Mouse (Mus musculus) spleen, adult 2 months (tissue): ENCODE results near the gene Krtap22-2.

Source experiments
- CTCF ChIP-seq: fragments of 200-500 bp; IDR thresholded peaks from 2 replicates; pipeline ENCODE4 v1.5.1; 2011; ENCODE audit warnings: mild to moderate bottlenecking, inconsistent platforms; ENCODE audit not compliant: insufficient read depth, insufficient read length, insufficient replicate concordance; ENCODE audit errors: extremely low read depth
- POLR2A ChIP-seq: fragments of 200-500 bp; IDR thresholded peaks from 2 replicates; pipeline ENCODE4 v1.6.1; 2011; ENCODE audit warnings: low read depth, low read length, inconsistent platforms

GRCm38 (mm10) chr16:89013973-89014372 lies 3.4 kb upstream of the Krtap22-2 start:
- TF ChIP-seq POLR2A (no peak), CTCF (no peak)
